Mouse (Mus musculus) forebrain, postnatal 0 days (tissue): Measurements from ENCODE around the gene Cntn5. TPM values are rescaled to one million over a fixed set of nuclear protein-coding genes. Genes with fewer than 3 reads are reported as not detected.
A peak's percentile ranks its signal among the peaks of the same experiment; 100 is the strongest.

ENCODE experiments used
- ATAC-seq: fragments of 200-750 bp; cut with Nextera tagmentation; 2 replicates; pipeline ENCODE4 v1.8.0; 2017; ENCODE audit warnings: mild to moderate bottlenecking, moderate library complexity
- DNase-seq: peaks from one replicate; pipeline ENCODE4 v3.0.0-alpha.2; 2015
- H3K27ac ChIP-seq: fragments of 300-500 bp; sonication (generic); 2 replicates; pipeline ENCODE4 v1.5.1; 2014; ENCODE audit warnings: low read depth, mild to moderate bottlenecking, antibody characterized with exemption, low read length, moderate library complexity, mixed read lengths
- H3K27me3 ChIP-seq: fragments of 300-500 bp; sonication (generic); 2 replicates; pipeline ENCODE4 v1.6.1; 2014; ENCODE audit warnings: mild to moderate bottlenecking, low read length, mixed read lengths; ENCODE audit not compliant: insufficient read depth
- H3K36me3 ChIP-seq: fragments of 300-500 bp; sonication (generic); 2 replicates; pipeline ENCODE4 v1.6.1; 2014; ENCODE audit warnings: mild to moderate bottlenecking, moderate library complexity; ENCODE audit not compliant: insufficient read depth
- H3K4me1 ChIP-seq: fragments of 300-500 bp; sonication (generic); 2 replicates; pipeline ENCODE4 v1.6.1; 2014; ENCODE audit warnings: antibody characterized with exemption; ENCODE audit not compliant: insufficient read depth
- H3K4me2 ChIP-seq: fragments of 300-500 bp; sonication (generic); 2 replicates; pipeline ENCODE4 v1.6.1; 2014; ENCODE audit warnings: low read depth, mild to moderate bottlenecking, moderate library complexity
- H3K4me3 ChIP-seq: fragments of 300-500 bp; sonication (generic); 2 replicates; pipeline ENCODE4 v1.5.1; 2014; ENCODE audit warnings: low read depth, low read length, mixed read lengths
- H3K9ac ChIP-seq: fragments of 300-500 bp; sonication (generic); 2 replicates; pipeline ENCODE4 v1.6.1; 2014; ENCODE audit warnings: mild to moderate bottlenecking
- H3K9me3 ChIP-seq: fragments of 300-500 bp; sonication (generic); 2 replicates; pipeline ENCODE4 v1.6.1; 2016; ENCODE audit warnings: low read length
- CTCF ChIP-seq: sonication (generic); IDR thresholded peaks from 2 replicates; pipeline ENCODE4 v1.5.1; 2016; ENCODE audit warnings: antibody characterized with exemption, control low read depth, low read depth
- WGBS: fragments of 180-500 bp; shearing (Covaris S2); extraction: QIAGEN DNeasy Blood & Tissue Kit; methylation state at CpG from one replicate; pipeline ENCODE4 v1.1.7; 2014; 5-methylcytosine and 5-hydroxymethylcytosine counted together
- polyA plus RNA-seq: library from polyadenylated mRNA; unstranded; fragments of >200 nt; fragmentation: Nextera tagmentation; extraction: Ambion mirVana; gene quantifications from 2 replicates; pipeline ENCODE4 v1.2.1, GENCODE M21; 2015
- total RNA-seq: library from RNA; depleted of rRNA; stranded (reverse); fragments of >200 nt; gene quantifications from 2 replicates; pipeline ENCODE4 v1.2.3, GENCODE M21; 2014; rRNA removed

Cntn5 gene
- total RNA-seq (25.9 and 30.9 TPM in 2 replicates), polyA plus RNA-seq (11.2 and 15.5 TPM in 2 replicates)

GRCm38 (mm10) chr9:10904616-10905363, at the start of gene Cntn5:
Gene Cntn5, minus strand, starts transcription at chr9:10904775.
- WGBS, result 5% methylated on average over 28 of the region's 28 CpGs

GRCm38 (mm10) chr9:10950470-10950869, 45.9 kb upstream of the Cntn5 start:
- Histone ChIP-seq H3K4me2 (no peak overlapping the region), H3K27me3 (no peaks in the 10 kb centered on the region), H3K4me3 (no peak overlapping the region), H3K9me3 (no peaks in the 10 kb centered on the region), H3K4me1 (no peaks in the 10 kb centered on the region), H3K9ac (no peak overlapping the region), H3K27ac (no peak overlapping the region), H3K36me3 (no peaks in the 10 kb centered on the region)
- TF ChIP-seq CTCF, result no peak
- DNase-seq (no peak), ATAC-seq (no peak)

More at GRCm38 (mm10) chr9:10904616-10905363, at the start of gene Cntn5:
- no peaks in the 10 kb centered on the region for H3K27me3 ChIP-seq
- peak within 1 kb of the TSS; percentile 50 for H3K4me3 ChIP-seq
- H3K4me2 ChIP-seq, result peak within 1 kb of the TSS; percentile 85
- no peaks in the 10 kb centered on the region for H3K36me3 ChIP-seq
- DNase-seq, result peak; percentile 84
- TF ChIP-seq CTCF, result peak; percentile 2; the same call in 1 of the 2 replicates
- H3K9me3 ChIP-seq, result no peaks in the 10 kb centered on the region
- peak; percentile 95 for ATAC-seq
- H3K27ac ChIP-seq, result peak within 1 kb of the TSS; percentile 69
- 0 out of 2 replicates have a peak, but pooled peaks cover 7% of the 10 kb centered on the region for H3K4me1 ChIP-seq
- peak within 1 kb of the TSS; percentile 55 for H3K9ac ChIP-seq

- DNase-seq, result peak; percentile 92
- Histone ChIP-seq H3K27me3 (no peaks in the 10 kb centered on the region), H3K36me3 (no peaks in the 10 kb centered on the region), H3K4me1 (0 out of 2 replicates have a peak, but pooled peaks cover 7% of the 10 kb centered on the region), H3K9me3 (no peaks in the 10 kb centered on the region), H3K27ac (no peak overlapping the region), H3K9ac (no peak overlapping the region), H3K4me2 (no peak overlapping the region), H3K4me3 (no peak overlapping the region)
- peak; percentile 77 for TF ChIP-seq CTCF
- ATAC-seq, result peak; percentile 66
- 10% methylated on average over 5 of the region's 5 CpGs for WGBS
Measured at GRCm38 (mm10) chr9:10909573-10909972, 5.0 kb upstream of the Cntn5 start.

- no peak overlapping the region for H3K27ac ChIP-seq
- peak overlapping the region; percentile 85 for H3K4me2 ChIP-seq
- no peaks in the 10 kb centered on the region for H3K27me3 ChIP-seq
- peak; percentile 32 for TF ChIP-seq CTCF
- ATAC-seq, result no peak
- H3K4me3 ChIP-seq, result no peak overlapping the region
- H3K4me1 ChIP-seq, result 0 out of 2 replicates have a peak, but pooled peaks cover 7% of the 10 kb centered on the region
- DNase-seq, result peak; percentile 31
- H3K36me3 ChIP-seq, result no peaks in the 10 kb centered on the region
- 34% methylated on average over 9 of the region's 9 CpGs for WGBS
- no peaks in the 10 kb centered on the region for H3K9me3 ChIP-seq
- H3K9ac ChIP-seq, result 0 out of 2 replicates have a peak overlapping the region, but pooled peaks have one; percentile 31
Measured at GRCm38 (mm10) chr9:10905696-10906095, 1.1 kb upstream of the Cntn5 start.

- Histone ChIP-seq H3K4me1 (no peaks in the 10 kb centered on the region), H3K9me3 (no peaks in the 10 kb centered on the region), H3K27me3 (no peaks in the 10 kb centered on the region), H3K9ac (no peak overlapping the region), H3K36me3 (no peaks in the 10 kb centered on the region), H3K4me3 (no peak overlapping the region), H3K27ac (no peak overlapping the region), H3K4me2 (no peak overlapping the region)
- no peak for TF ChIP-seq CTCF
- no peak for ATAC-seq
- 50% methylated on average over 1 of the region's 1 CpGs for WGBS
- DNase-seq, result no peak
Measured at GRCm38 (mm10) chr9:10879758-10880157, 24.8 kb downstream of the Cntn5 start.

- H3K4me3 ChIP-seq, result no peak overlapping the region
- no peak overlapping the region for H3K27ac ChIP-seq
- no peak overlapping the region for H3K4me2 ChIP-seq
- no peak for TF ChIP-seq CTCF
- DNase-seq, result no peak
- WGBS, result 84% methylated on average over 3 of the region's 3 CpGs
- no peaks in the 10 kb centered on the region for H3K4me1 ChIP-seq
- no peak for ATAC-seq
- no peak overlapping the region for H3K9ac ChIP-seq
- no peaks in the 10 kb centered on the region for H3K9me3 ChIP-seq
- no peaks in the 10 kb centered on the region for H3K36me3 ChIP-seq
- no peaks in the 10 kb centered on the region for H3K27me3 ChIP-seq
Measured at GRCm38 (mm10) chr9:10873881-10874280, 30.7 kb downstream of the Cntn5 start.

GRCm38 (mm10) chr9:10856204-10856892, 48.2 kb downstream of the Cntn5 start:
- Histone ChIP-seq H3K4me1 (no peaks in the 10 kb centered on the region), H3K4me2 (no peak overlapping the region), H3K4me3 (no peak overlapping the region), H3K27me3 (no peaks in the 10 kb centered on the region), H3K36me3 (no peaks in the 10 kb centered on the region), H3K27ac (no peak overlapping the region), H3K9me3 (no peaks in the 10 kb centered on the region), H3K9ac (no peak overlapping the region)
- WGBS, result 59% methylated on average over 3 of the region's 3 CpGs
- DNase-seq (peak; percentile 41), ATAC-seq (no peak)
- peak; percentile 32 for TF ChIP-seq CTCF
